Mouse (Mus musculus) embryonic facial prominence, embryonic 14.5 days (tissue): ENCODE measurements around the gene Itgae. TPM values are rescaled to one million over a fixed set of nuclear protein-coding genes. Genes with fewer than 3 reads are reported as not detected.

ENCODE experiments used
- ATAC-seq: fragments of 200-750 bp; cut with Nextera tagmentation; 2 replicates; pipeline ENCODE4 v1.8.0; 2017; ENCODE audit warnings: low read depth, moderate number of reproducible peaks, moderate TSS enrichment
- DNase-seq: peaks from one replicate; pipeline ENCODE4 v3.0.0-alpha.2; 2015; ENCODE audit warnings: low spot score
- H3K27ac ChIP-seq: fragments of 300-500 bp; sonication (generic); replicated peaks from 2 replicates; pipeline ENCODE4 v1.5.1; 2014; ENCODE audit warnings: low read depth, mild to moderate bottlenecking, low read length, moderate library complexity
- H3K27me3 ChIP-seq: fragments of 300-500 bp; sonication (generic); replicated peaks from 2 replicates; pipeline ENCODE4 v1.6.1; 2014; ENCODE audit warnings: low read length; ENCODE audit not compliant: control insufficient read depth, insufficient read depth
- H3K36me3 ChIP-seq: fragments of 300-500 bp; sonication (generic); 2 replicates; pipeline ENCODE4 v1.6.1; 2014; ENCODE audit warnings: low read length, mixed read lengths; ENCODE audit not compliant: control insufficient read depth, insufficient read depth
- H3K4me1 ChIP-seq: fragments of 300-500 bp; sonication (generic); 2 replicates; pipeline ENCODE4 v1.6.1; 2014; ENCODE audit warnings: antibody characterized with exemption, low read length; ENCODE audit not compliant: control insufficient read depth, insufficient read depth
- H3K4me2 ChIP-seq: fragments of 300-500 bp; sonication (generic); 2 replicates; pipeline ENCODE4 v1.6.1; 2014; ENCODE audit warnings: low read depth, mild to moderate bottlenecking, low read length, moderate library complexity, mixed read lengths
- H3K4me3 ChIP-seq: fragments of 300-500 bp; sonication (generic); 2 replicates; pipeline ENCODE4 v1.5.1; 2014; ENCODE audit warnings: low read depth, mild to moderate bottlenecking, low read length
- H3K9ac ChIP-seq: fragments of 300-500 bp; sonication (generic); 2 replicates; pipeline ENCODE4 v1.6.1; 2014; ENCODE audit warnings: low read depth, mild to moderate bottlenecking, low read length, moderate library complexity, mixed read lengths
- H3K9me3 ChIP-seq: fragments of 300-500 bp; sonication (generic); 2 replicates; pipeline ENCODE4 v1.6.1; 2016; ENCODE audit warnings: low read length; ENCODE audit not compliant: control insufficient read depth
- WGBS: fragments of 180-500 bp; shearing (Covaris S2); extraction: QIAGEN DNeasy Blood & Tissue Kit; methylation state at CpG from one replicate; pipeline ENCODE4 v1.1.7; 2014; 5-methylcytosine and 5-hydroxymethylcytosine counted together
- polyA plus RNA-seq: library from polyadenylated mRNA; unstranded; fragments of >200 nt; fragmentation: Nextera tagmentation; extraction: Ambion mirVana; gene quantifications from 2 replicates; pipeline ENCODE4 v1.2.1, GENCODE M21; 2014

The Itgae gene
- polyA plus RNA-seq, 1 experiment from 2014 or later: 0.21 TPM

- no peak for DNase-seq
- H3K9me3 ChIP-seq: no peaks in the 10 kb centered on the region
- no peak overlapping the region for H3K4me2 ChIP-seq
- H3K4me1 ChIP-seq: no peaks in the 10 kb centered on the region
- peaks cover 61% of the 10 kb centered on the region for H3K36me3 ChIP-seq
- no peak overlapping the region for H3K27ac ChIP-seq
- no peak overlapping the region for H3K4me3 ChIP-seq
- no peaks in the 10 kb centered on the region for H3K27me3 ChIP-seq
- H3K9ac ChIP-seq: no peak overlapping the region; the same call in 1 of the 2 replicates
- 84% methylated on average over 3 of the region's 3 CpGs for WGBS
- no peak for ATAC-seq
Measured at GRCm38 (mm10) chr11:73059630-73060029, 30.8 kb upstream of the Itgae start.

- ATAC-seq: no peak
- peaks cover 54% of the 10 kb centered on the region for H3K36me3 ChIP-seq
- DNase-seq: no peak
- 97% methylated on average over 3 of the region's 3 CpGs for WGBS
- no peaks in the 10 kb centered on the region for H3K4me1 ChIP-seq
- H3K4me3 ChIP-seq: no peak overlapping the region
- no peaks in the 10 kb centered on the region for H3K9me3 ChIP-seq
- H3K4me2 ChIP-seq: no peak overlapping the region
- H3K27ac ChIP-seq: no peak overlapping the region
- H3K27me3 ChIP-seq: no peaks in the 10 kb centered on the region
- H3K9ac ChIP-seq: no peak overlapping the region
Measured at GRCm38 (mm10) chr11:73061413-73061812, 29.0 kb upstream of the Itgae start.

GRCm38 (mm10) chr11:73071839-73072238 is 18.5 kb upstream of the Itgae start:
- DNase-seq: no peak
- H3K36me3 ChIP-seq: peaks cover 93% of the 10 kb centered on the region
- 89% methylated on average over 3 of the region's 3 CpGs for WGBS

DNA sequence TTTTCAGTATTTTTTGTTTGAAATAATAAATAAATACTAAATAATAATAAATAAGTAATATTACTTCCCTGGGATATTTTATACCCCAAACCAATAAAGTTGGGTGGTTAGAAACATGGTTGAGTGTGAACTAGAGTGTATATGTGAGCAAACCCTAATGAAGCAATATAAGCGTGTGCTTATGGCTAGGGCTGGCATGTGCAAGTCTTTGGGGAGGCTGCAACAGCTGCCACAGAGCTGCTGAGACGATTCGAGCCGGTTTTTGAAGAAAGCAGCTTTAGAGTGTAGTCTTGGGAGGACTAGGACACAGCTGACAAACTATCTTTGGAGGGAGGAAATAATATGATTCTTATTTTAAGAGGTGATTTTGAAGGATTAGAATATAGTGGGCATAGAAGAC is 14.1 kb upstream of the Itgae start:
- Histone ChIP-seq H3K4me1 (no peaks in the 10 kb centered on the region), H3K27ac (no peak overlapping the region), H3K36me3 (peaks cover 90% of the 10 kb centered on the region), H3K9ac (no peak overlapping the region), H3K27me3 (no peaks in the 10 kb centered on the region), H3K4me3 (no peak overlapping the region), H3K9me3 (no peaks in the 10 kb centered on the region), H3K4me2 (no peak overlapping the region)
- 85% methylated on average over 4 of the region's 4 CpGs for WGBS
- peak; percentile 57; the same call in 1 of the 2 replicates for ATAC-seq
- peak; percentile 30 for DNase-seq

More at GRCm38 (mm10) chr11:73071839-73072238, 18.5 kb upstream of the Itgae start:
- H3K4me1 ChIP-seq: no peaks in the 10 kb centered on the region
- H3K27me3 ChIP-seq: no peaks in the 10 kb centered on the region
- ATAC-seq: no peak
- H3K9ac ChIP-seq: no peak overlapping the region
- H3K4me3 ChIP-seq: no peak overlapping the region
- no peak overlapping the region for H3K4me2 ChIP-seq
- H3K27ac ChIP-seq: no peak overlapping the region
- H3K9me3 ChIP-seq: no peaks in the 10 kb centered on the region

GRCm38 (mm10) chr11:73076733-73077132 is 13.7 kb upstream of the Itgae start:
- Histone ChIP-seq H3K4me1 (no peaks in the 10 kb centered on the region), H3K9me3 (no peaks in the 10 kb centered on the region), H3K36me3 (peaks cover 87% of the 10 kb centered on the region), H3K27me3 (no peaks in the 10 kb centered on the region), H3K4me3 (no peak overlapping the region), H3K27ac (no peak overlapping the region), H3K9ac (no peak overlapping the region), H3K4me2 (no peak overlapping the region)
- DNase-seq (peak; percentile 42), ATAC-seq (no peak)
- WGBS: 73% methylated on average over 4 of the region's 4 CpGs

DNA sequence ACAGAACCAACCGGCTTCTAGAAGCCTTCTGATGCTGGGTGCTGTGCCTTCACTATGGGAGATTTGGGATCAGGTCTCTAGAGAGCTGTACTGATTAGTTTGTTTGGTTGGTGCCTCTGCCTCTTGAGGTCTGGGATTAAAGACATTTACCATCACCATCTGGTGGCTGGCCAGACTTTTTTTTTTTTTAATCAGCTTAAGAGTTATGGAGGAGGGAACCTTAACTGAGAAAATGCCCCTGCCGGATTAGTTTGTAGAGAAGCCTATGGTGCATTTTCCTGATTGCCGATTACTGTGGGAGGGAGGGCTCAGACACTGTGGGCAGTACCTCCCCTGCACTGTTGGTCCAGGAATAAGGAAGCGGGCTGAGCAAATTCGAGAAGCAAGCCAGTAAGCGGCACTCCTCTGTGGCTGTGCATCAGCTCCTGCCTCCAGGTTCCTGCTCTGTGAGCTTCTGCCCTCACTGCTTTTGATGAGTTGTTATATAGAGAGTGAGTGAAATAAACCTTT is 13.1 kb upstream of the Itgae start:
- WGBS: 81% methylated on average over 6 of the region's 6 CpGs

GRCm38 (mm10) chr11:73078615-73079014 is 11.8 kb upstream of the Itgae start:
- Histone ChIP-seq H3K4me1 (no peaks in the 10 kb centered on the region), H3K36me3 (peaks cover 79% of the 10 kb centered on the region), H3K4me3 (no peak overlapping the region)

More for the DNA sequence above, 13.1 kb upstream of the Itgae start:
- no peak overlapping the region for H3K9ac ChIP-seq
- ATAC-seq: peak; percentile 57; the same call in 1 of the 2 replicates
- no peaks in the 10 kb centered on the region for H3K9me3 ChIP-seq
- H3K4me2 ChIP-seq: no peak overlapping the region
- no peak overlapping the region for H3K27ac ChIP-seq
- H3K27me3 ChIP-seq: no peaks in the 10 kb centered on the region
- peak; percentile 18 for DNase-seq
- H3K4me1 ChIP-seq: no peaks in the 10 kb centered on the region
- H3K4me3 ChIP-seq: no peak overlapping the region
- peaks cover 88% of the 10 kb centered on the region for H3K36me3 ChIP-seq

DNA sequence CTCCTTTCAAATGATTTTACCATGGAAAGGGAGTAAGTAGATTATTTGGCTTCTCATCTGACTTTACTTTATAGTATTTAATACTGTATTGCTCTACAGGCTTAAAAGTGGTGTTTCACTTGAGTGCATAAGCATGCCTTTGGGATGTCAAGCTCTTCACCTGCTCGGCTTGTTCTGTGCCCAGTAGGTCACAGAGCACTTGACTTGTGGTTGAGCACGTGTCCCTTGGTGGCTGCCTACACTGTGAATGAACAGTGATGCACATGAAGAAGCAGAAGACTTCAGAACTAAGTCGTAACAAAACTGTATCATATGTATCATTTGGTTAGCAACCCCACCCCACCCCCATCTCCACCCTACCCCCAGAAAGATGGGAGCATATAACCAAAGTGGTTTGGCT is 10.1 kb upstream of the Itgae start:
- Histone ChIP-seq H3K27me3 (no peaks in the 10 kb centered on the region), H3K4me3 (no peak overlapping the region), H3K36me3 (peaks cover 68% of the 10 kb centered on the region), H3K27ac (no peak overlapping the region), H3K9ac (no peak overlapping the region), H3K9me3 (no peaks in the 10 kb centered on the region), H3K4me1 (0 out of 2 replicates have a peak, but pooled peaks cover under 1% of the 10 kb centered on the region), H3K4me2 (no peak overlapping the region)
- WGBS: 97% methylated on average over 3 of the region's 3 CpGs
- ATAC-seq: no peak
- DNase-seq: no peak

More at GRCm38 (mm10) chr11:73078615-73079014, 11.8 kb upstream of the Itgae start:
- Histone ChIP-seq H3K27me3 (no peaks in the 10 kb centered on the region), H3K9me3 (no peaks in the 10 kb centered on the region), H3K27ac (no peak overlapping the region), H3K4me2 (no peak overlapping the region), H3K9ac (no peak overlapping the region)
- no peak for ATAC-seq
- DNase-seq: no peak
- 93% methylated on average over 8 of the region's 8 CpGs for WGBS

GRCm38 (mm10) chr11:73084303-73084702 is 6.1 kb upstream of the Itgae start:
- peaks cover 33% of the 10 kb centered on the region for H3K36me3 ChIP-seq
- no peaks in the 10 kb centered on the region for H3K27me3 ChIP-seq
- 0 out of 2 replicates have a peak, but pooled peaks cover 3% of the 10 kb centered on the region for H3K4me1 ChIP-seq
- H3K27ac ChIP-seq: no peak overlapping the region; the same call in 1 of the 2 replicates
- WGBS: 41% methylated on average over 6 of the region's 6 CpGs
- H3K4me2 ChIP-seq: no peak overlapping the region
- H3K9me3 ChIP-seq: no peaks in the 10 kb centered on the region
- H3K9ac ChIP-seq: no peak overlapping the region
- ATAC-seq: no peak
- DNase-seq: no peak
- no peak overlapping the region for H3K4me3 ChIP-seq
